Mouse (Mus musculus): ENCODE measurements around the gene Tmem141.
A peak's percentile ranks its signal among the peaks of the same experiment; 100 is the strongest.

DNA sequence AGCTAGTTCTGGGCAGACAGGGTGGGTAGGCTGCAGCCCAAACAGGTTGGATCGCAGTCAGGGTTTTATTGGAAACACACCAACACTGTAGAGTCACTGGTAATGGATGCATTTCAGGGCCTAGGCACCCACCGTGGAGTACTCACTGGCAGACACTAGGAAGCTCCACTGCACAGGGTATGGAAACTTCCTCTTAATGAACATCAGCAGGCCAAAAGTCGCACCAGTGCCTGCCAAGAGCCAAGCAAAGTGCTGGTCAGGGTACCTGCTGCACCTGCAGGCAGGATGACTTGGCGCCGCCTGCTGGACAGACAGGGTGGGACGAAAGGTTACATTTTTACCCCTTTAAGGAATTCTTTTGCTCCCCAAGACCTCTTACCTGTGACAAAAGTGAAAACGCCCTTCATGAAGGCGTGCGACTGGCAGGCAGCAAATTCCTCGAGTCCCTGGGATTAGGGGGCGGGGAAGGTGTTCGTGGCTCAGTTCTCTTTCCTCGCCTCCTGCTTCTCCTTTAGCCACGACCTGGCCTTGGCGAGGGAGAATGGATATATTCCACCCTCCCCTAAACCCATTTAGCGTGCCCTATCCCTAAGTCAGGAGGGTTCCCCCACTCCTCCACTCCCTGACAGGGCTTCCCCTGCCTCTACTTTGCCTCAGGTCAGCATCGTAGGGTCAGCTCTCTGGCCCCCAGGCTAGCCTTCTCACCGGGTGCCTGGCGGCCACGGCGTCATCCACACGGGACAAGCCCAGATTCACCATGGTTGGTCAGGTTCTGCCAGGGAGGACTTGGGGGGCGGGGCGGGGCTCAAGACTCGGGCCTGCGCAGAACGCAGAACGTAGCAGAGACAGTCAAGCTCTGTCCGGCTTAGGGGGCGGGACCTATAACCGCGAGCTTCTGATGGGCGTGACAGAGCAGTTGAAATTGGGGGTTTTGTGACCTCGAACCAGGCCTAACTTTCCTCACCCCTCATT lies at the start of gene Tmem141:
- TF ChIP-seq MAX (IDR thresholded peaks at IDR 0.05; ENCODE audit: low read depth) (no peak), POLR2A (IDR thresholded peaks at IDR 0.05; ENCODE audit: insufficient read length, low read depth) (peak; percentile 80)

All from myocyte (in vitro differentiated cells).